Mouse (Mus musculus) liver, postnatal 0 days (tissue): ENCODE results near the gene Gm26566. TPM values are rescaled to one million over a fixed set of nuclear protein-coding genes. Genes with fewer than 3 reads are reported as not detected.

Experiments
- ATAC-seq: fragments of 200-750 bp; cut with Nextera tagmentation; 2 replicates; pipeline ENCODE4 v1.8.0; 2017; ENCODE audit warnings: mild to moderate bottlenecking, moderate library complexity
- DNase-seq: peaks from one replicate; pipeline ENCODE4 v3.0.0-alpha.2; 2016
- H3K27ac ChIP-seq: fragments of 300-500 bp; sonication (generic); 2 replicates; pipeline ENCODE4 v1.5.1; 2014; ENCODE audit warnings: antibody characterized with exemption, moderate library complexity, mild to moderate bottlenecking, low read depth
- H3K27me3 ChIP-seq: fragments of 300-500 bp; sonication (generic); 2 replicates; pipeline ENCODE4 v1.6.1; 2014; ENCODE audit warnings: low read length, control low read depth, mixed read lengths; ENCODE audit not compliant: insufficient read depth
- H3K36me3 ChIP-seq: fragments of 300-500 bp; sonication (generic); replicated peaks from 2 replicates; pipeline ENCODE4 v1.6.1; 2014; ENCODE audit warnings: mild to moderate bottlenecking, control low read depth, low read length, moderate library complexity, mixed read lengths; ENCODE audit not compliant: insufficient read depth
- H3K4me1 ChIP-seq: fragments of 300-500 bp; sonication (generic); 2 replicates; pipeline ENCODE4 v1.6.1; 2014; ENCODE audit warnings: antibody characterized with exemption, mild to moderate bottlenecking, control low read depth; ENCODE audit not compliant: insufficient read depth
- H3K4me2 ChIP-seq: fragments of 300-500 bp; sonication (generic); 2 replicates; pipeline ENCODE4 v1.6.1; 2014; ENCODE audit warnings: low read depth, mild to moderate bottlenecking, low read length, moderate library complexity, mixed read lengths
- H3K4me3 ChIP-seq: fragments of 300-500 bp; sonication (generic); 2 replicates; pipeline ENCODE4 v1.5.1; 2014; ENCODE audit warnings: low read depth, low read length
- H3K9ac ChIP-seq: fragments of 300-500 bp; sonication (generic); replicated peaks from 2 replicates; pipeline ENCODE4 v1.6.1; 2014; ENCODE audit warnings: mild to moderate bottlenecking, moderate library complexity
- H3K9me3 ChIP-seq: fragments of 300-500 bp; sonication (generic); 2 replicates; pipeline ENCODE4 v1.6.1; 2016; ENCODE audit warnings: mild to moderate bottlenecking, control low read depth, low read length, mixed read lengths
- CTCF ChIP-seq: sonication (generic); IDR thresholded peaks from 2 replicates; pipeline ENCODE4 v1.5.1; 2016; ENCODE audit warnings: antibody characterized with exemption, low read depth
- EP300 ChIP-seq: IDR thresholded peaks from 2 replicates; pipeline ENCODE4 v1.6.1; 2016; ENCODE audit warnings: antibody characterized with exemption, low read depth, mild to moderate bottlenecking
- WGBS: fragments of 180-500 bp; shearing (Covaris S2); extraction: QIAGEN DNeasy Blood & Tissue Kit; methylation state at CpG from one replicate; pipeline ENCODE4 v1.1.7; 2014; ENCODE audit not compliant: insufficient replicate concordance; 5-methylcytosine and 5-hydroxymethylcytosine counted together
- polyA plus RNA-seq: library from polyadenylated mRNA; unstranded; fragments of >200 nt; fragmentation: Nextera tagmentation; extraction: Ambion mirVana; gene quantifications from 2 replicates; pipeline ENCODE4 v1.2.1, GENCODE M21; 2015

Gm26566 gene
- polyA plus RNA-seq, 1 experiment from 2014 or later: 0.22 TPM

- WGBS: 20% methylated on average over 3 of the region's 3 CpGs
- DNase-seq (no peak), ATAC-seq (no peak)
These were observed 15.7 kb upstream of the Gm26566 start for GRCm38 (mm10) chr4:88705924-88706323.

GRCm38 (mm10) chr4:88707128-88707826 lies 14.3 kb upstream of the Gm26566 start:
- H3K4me2 ChIP-seq: no peak overlapping the region
- H3K4me3 ChIP-seq: no peak overlapping the region
- no peaks in the 10 kb centered on the region for H3K36me3 ChIP-seq
- no peaks in the 10 kb centered on the region for H3K4me1 ChIP-seq
- no peaks in the 10 kb centered on the region for H3K9me3 ChIP-seq
- no peaks in the 10 kb centered on the region for H3K27me3 ChIP-seq
- WGBS: 87% methylated on average over 1 of the region's 1 CpGs
- TF ChIP-seq EP300 (no peak), CTCF (no peak)
- ATAC-seq: peak; percentile 56
- H3K9ac ChIP-seq: no peak overlapping the region
- no peak for DNase-seq
- H3K27ac ChIP-seq: no peak overlapping the region; the same call in 1 of the 2 replicates

More at GRCm38 (mm10) chr4:88705924-88706323, 15.7 kb upstream of the Gm26566 start:
- no peak for TF ChIP-seq CTCF
- TF ChIP-seq EP300: no peak
- no peaks in the 10 kb centered on the region for H3K27me3 ChIP-seq
- H3K27ac ChIP-seq: no peak overlapping the region
- H3K4me1 ChIP-seq: 0 out of 2 replicates have a peak, but pooled peaks cover 3% of the 10 kb centered on the region
- no peak overlapping the region for H3K4me2 ChIP-seq
- no peak overlapping the region for H3K9ac ChIP-seq
- no peaks in the 10 kb centered on the region for H3K9me3 ChIP-seq
- H3K4me3 ChIP-seq: no peak overlapping the region
- no peaks in the 10 kb centered on the region for H3K36me3 ChIP-seq

GRCm38 (mm10) chr4:88714281-88714680 lies 7.3 kb upstream of the Gm26566 start:
- DNase-seq (no peak), ATAC-seq (no peak; the same call in 1 of the 2 replicates)
- Histone ChIP-seq H3K4me3 (no peak overlapping the region), H3K4me1 (peaks cover 5% of the 10 kb centered on the region), H3K36me3 (peaks cover 7% of the 10 kb centered on the region; the same call in 1 of the 2 replicates), H3K27me3 (no peaks in the 10 kb centered on the region), H3K9me3 (no peaks in the 10 kb centered on the region), H3K4me2 (no peak overlapping the region), H3K27ac (no peak overlapping the region), H3K9ac (no peak overlapping the region)
- TF ChIP-seq EP300 (no peak), CTCF (no peak)
- 68% methylated on average over 1 of the region's 1 CpGs for WGBS

- ATAC-seq (no peak), DNase-seq (no peak)
- no peak for TF ChIP-seq CTCF
- TF ChIP-seq EP300: no peak
- no peak overlapping the region for H3K4me2 ChIP-seq
- no peaks in the 10 kb centered on the region for H3K27me3 ChIP-seq
- peaks cover 9% of the 10 kb centered on the region for H3K36me3 ChIP-seq
- no peak overlapping the region for H3K4me3 ChIP-seq
- H3K9ac ChIP-seq: no peak overlapping the region
- peaks cover 6% of the 10 kb centered on the region for H3K4me1 ChIP-seq
- no peaks in the 10 kb centered on the region for H3K9me3 ChIP-seq
- H3K27ac ChIP-seq: no peak overlapping the region
These were observed 6.5 kb upstream of the Gm26566 start for GRCm38 (mm10) chr4:88715059-88715458.

GRCm38 (mm10) chr4:88718715-88719114 lies 2.9 kb upstream of the Gm26566 start:
- H3K27me3 ChIP-seq: no peaks in the 10 kb centered on the region
- H3K36me3 ChIP-seq: peaks cover 19% of the 10 kb centered on the region
- DNase-seq (no peak), ATAC-seq (no peak)
- H3K9me3 ChIP-seq: no peaks in the 10 kb centered on the region
- peaks cover 19% of the 10 kb centered on the region for H3K4me1 ChIP-seq
- TF ChIP-seq EP300 (no peak), CTCF (no peak)
- H3K4me2 ChIP-seq: peak overlapping the region; percentile 94
- H3K9ac ChIP-seq: no peak overlapping the region
- peak overlapping the region; percentile 11 for H3K4me3 ChIP-seq
- H3K27ac ChIP-seq: no peak overlapping the region
- WGBS: 24% methylated on average over 1 of the region's 1 CpGs

- WGBS: 58% methylated on average over 8 of the region's 8 CpGs
- no peak for TF ChIP-seq CTCF
- TF ChIP-seq EP300: no peak
- H3K36me3 ChIP-seq: peaks cover 11% of the 10 kb centered on the region
- no peak for ATAC-seq
- no peak overlapping the region for H3K4me3 ChIP-seq
- no peak overlapping the region for H3K27ac ChIP-seq
- no peaks in the 10 kb centered on the region for H3K9me3 ChIP-seq
- H3K4me1 ChIP-seq: peaks cover 14% of the 10 kb centered on the region
- H3K27me3 ChIP-seq: no peaks in the 10 kb centered on the region
- H3K9ac ChIP-seq: no peak overlapping the region
- no peak for DNase-seq
- H3K4me2 ChIP-seq: no peak overlapping the region
These were observed 2.0 kb downstream of the Gm26566 start for GRCm38 (mm10) chr4:88723497-88724090.
